Mouse (Mus musculus): ENCODE results near the gene Gstt2.

Gene Gstt2

GRCm38 (mm10) chr10:75830275-75830670 is 7.0 kb downstream of the Gstt2 start:
- in situ Hi-C loops (cut with MboI; ENCODE audit: unreplicated experiment in 2 of 2): loop anchor here in 1 of 2 experiments (5.0 kb wide), 1 partner anchor 63 kb away; no protein-coding TSS in a partner anchor

- in situ Hi-C loops (cut with MboI; ENCODE audit: unreplicated experiment in 2 of 2): loop anchor here (5.0 kb wide), 2 partner anchors 47 to 62 kb away; partner anchors contain the start of genes Gm20441 (in 1 of the 2) and Gstt3 (in 1 of the 2)
These were observed 7.5 kb downstream of the Gstt2 start for GRCm38 (mm10) chr10:75829529-75830274.

GRCm38 (mm10) chr10:75828500-75828931 is 8.7 kb downstream of the Gstt2 start:
- in situ Hi-C loops (cut with MboI; ENCODE audit: unreplicated experiment in 2 of 2): loop anchor here in 1 of 2 experiments (5.0 kb wide), 1 partner anchor 46 kb away; the partner anchor contains the start of genes Gm20441 and Gstt3

GRCm38 (mm10) chr10:75827668-75828360 is 9.4 kb downstream of the Gstt2 start:
- in situ Hi-C loops (cut with MboI; ENCODE audit: unreplicated experiment in 2 of 2): loop anchor here in 1 of 2 experiments (5.0 kb wide), 1 partner anchor 46 kb away; the partner anchor contains the start of genes Gm20441 and Gstt3

GRCm38 (mm10) chr10:75824530-75824929 is 12.7 kb downstream of the Gstt2 start:
- in situ Hi-C loops (cut with MboI; ENCODE audit: unreplicated experiment in 2 of 2): no loop called here

- in situ Hi-C loops (cut with MboI; ENCODE audit: unreplicated experiment in 2 of 2): no loop called here
These were observed 13.4 kb downstream of the Gstt2 start for GRCm38 (mm10) chr10:75823782-75824181.

- in situ Hi-C loops (cut with MboI; ENCODE audit: unreplicated experiment in 2 of 2): no loop called here
These were observed 14.8 kb downstream of the Gstt2 start, which contains the start of gene Gstt4 for GRCm38 (mm10) chr10:75822443-75822842. Gene Gstt4 (minus strand): TSS chr10:75822543.

GRCm38 (mm10) chr10:75819882-75820281 is 17.3 kb downstream of the Gstt2 start:
- in situ Hi-C loops (cut with MboI; ENCODE audit: unreplicated experiment in 2 of 2): no loop called here

GRCm38 (mm10) chr10:75818641-75819040 is 18.6 kb downstream of the Gstt2 start:
- in situ Hi-C loops (cut with MboI; ENCODE audit: unreplicated experiment in 2 of 2): no loop called here

GRCm38 (mm10) chr10:75804217-75804616 is 33.0 kb downstream of the Gstt2 start:
- in situ Hi-C loops (cut with MboI; ENCODE audit: unreplicated experiment in 2 of 2): no loop called here

- in situ Hi-C loops (cut with MboI; ENCODE audit: unreplicated experiment in 2 of 2): no loop called here
These were observed 39.0 kb downstream of the Gstt2 start, which contains the start of gene Gstt1 for GRCm38 (mm10) chr10:75798176-75798696. Gene Gstt1 (minus strand): TSS chr10:75798584.

GRCm38 (mm10) chr10:75797619-75798175 is 39.5 kb downstream of the Gstt2 start:
- in situ Hi-C loops (cut with MboI; ENCODE audit: unreplicated experiment in 2 of 2): no loop called here

GRCm38 (mm10) chr10:75796731-75797516 is 40.3 kb downstream of the Gstt2 start:
- in situ Hi-C loops (cut with MboI; ENCODE audit: unreplicated experiment in 2 of 2): no loop called here

GRCm38 (mm10) chr10:75794880-75795279 is 42.3 kb downstream of the Gstt2 start:
- in situ Hi-C loops (cut with MboI; ENCODE audit: unreplicated experiment in 2 of 2): no loop called here

- in situ Hi-C loops (cut with MboI; ENCODE audit: unreplicated experiment in 2 of 2): no loop called here
These were observed 46.5 kb downstream of the Gstt2 start for GRCm38 (mm10) chr10:75790773-75791172.

GRCm38 (mm10) chr10:75789841-75790240 is 47.4 kb downstream of the Gstt2 start:
- in situ Hi-C loops (cut with MboI; ENCODE audit: unreplicated experiment in 2 of 2): no loop called here

GRCm38 (mm10) chr10:75789081-75789735 is 48.0 kb downstream of the Gstt2 start:
- in situ Hi-C loops (cut with MboI; ENCODE audit: unreplicated experiment in 2 of 2): no loop called here

GRCm38 (mm10) chr10:75788277-75788676 is 48.9 kb downstream of the Gstt2 start:
- in situ Hi-C loops (cut with MboI; ENCODE audit: unreplicated experiment in 2 of 2): no loop called here

- in situ Hi-C loops (cut with MboI; ENCODE audit: unreplicated experiment in 2 of 2): no loop called here
These were observed 51.8 kb downstream of the Gstt2 start for GRCm38 (mm10) chr10:75785442-75785841.

All from v-Abl transformed pro-B cells (cell line).